Mouse (Mus musculus) small intestine, adult 2 months (tissue): Measurements from ENCODE around the gene Rxylt1.

Source experiments
- CTCF ChIP-seq: fragments of 200-500 bp; IDR thresholded peaks from 2 replicates; pipeline ENCODE4 v1.5.1; 2012; ENCODE audit warnings: low read depth, mild to moderate bottlenecking, control low read depth, inconsistent platforms, low read length, moderate library complexity, mixed read lengths; ENCODE audit not compliant: insufficient replicate concordance, insufficient read length; ENCODE audit errors: extremely low read depth
- POLR2A ChIP-seq: fragments of 200-500 bp; IDR thresholded peaks from 2 replicates; pipeline ENCODE4 v1.6.1; 2012; ENCODE audit warnings: low read depth, mild to moderate bottlenecking, control low read depth, inconsistent platforms, low read length, moderate library complexity

DNA sequence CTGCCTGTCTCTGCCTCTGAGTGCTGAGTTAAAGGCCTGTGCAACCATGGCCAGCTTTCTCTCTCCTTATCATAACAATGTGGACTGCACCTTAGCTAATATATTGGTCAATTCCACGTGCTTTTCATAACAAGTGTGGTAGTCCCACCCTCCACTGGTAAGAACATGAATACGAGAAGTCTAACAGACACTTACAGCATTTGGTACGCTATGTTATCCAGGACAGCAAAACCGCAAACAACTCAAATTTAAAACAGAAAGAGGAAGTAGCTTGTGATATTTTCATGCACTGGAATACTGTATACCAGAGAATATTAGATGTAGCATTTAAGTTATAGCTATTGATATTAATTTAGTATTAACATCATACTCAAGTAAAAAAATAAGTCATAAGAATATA is 57.6 kb downstream of the Rxylt1 start:
- TF ChIP-seq POLR2A = no peak
- no peak for TF ChIP-seq CTCF
